In the genomic region with DNA sequence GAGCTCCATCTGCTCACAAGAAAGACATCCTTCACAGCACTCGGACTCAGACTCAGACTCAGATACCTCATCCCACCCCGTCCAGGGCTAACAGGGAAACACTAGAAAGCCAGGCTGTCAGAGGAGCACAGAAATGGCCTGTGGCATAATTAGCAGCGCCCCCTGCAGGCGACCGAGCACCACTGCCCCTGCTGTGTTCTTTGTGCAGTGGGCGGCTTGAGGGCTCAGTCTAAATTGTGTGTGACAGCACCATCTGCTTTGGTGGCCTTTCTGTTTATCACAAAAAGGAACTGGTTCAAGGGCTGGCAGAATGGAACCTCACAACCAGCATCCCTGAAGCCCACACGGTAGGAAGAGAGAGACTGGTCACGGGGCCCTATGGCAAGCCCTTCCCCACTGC, we compare ENCODE assay signal across 9 mouse cellular contexts. TPM values are rescaled to one million over a fixed set of nuclear protein-coding genes. Genes with fewer than 3 reads are reported as not detected.
DNase-seq lines count a peak whose midpoint lies in the region; ATAC-seq and TF ChIP-seq lines count a peak whose summit lies in the region.
"Had no signal": no experiment of that assay in that cellular context is flagged by ENCODE, and none has a peak within 500 bp of the region (broad histone marks: within the 10 kb centered on the region; RNA-seq: fewer than 3 reads in every experiment).

No protein-coding gene starts in this region.

- DNase-seq in cerebellum, postnatal 25 days = peak; percentile 88 to 93
- peak; percentile 27 for DNase-seq in gastrocnemius, postnatal 25 days
- DNase-seq in kidney, postnatal 25 days = peak; percentile 73
- peak; percentile 74 for DNase-seq in lung, postnatal 0 days (ENCODE audit: low spot score)
- DNase-seq in retina, adult 2 months (ENCODE audit: low read depth, low spot score) = peak; percentile 36
- DNase-seq in thymus, postnatal 4 days = peak; percentile 92

- TF ChIP-seq EP300 in lung, postnatal 0 days (IDR thresholded peaks at IDR 0.05) = no peak

- H3K9me3 ChIP-seq in lung, postnatal 0 days (ENCODE audit: low read length) = no peaks in the 10 kb centered on the region
- H3K9me3 ChIP-seq: stomach, embryonic 15.5 days had no signal

- WGBS in lung, postnatal 0 days = 40% methylated on average over 8 of the region's 8 CpGs

- ATAC-seq in CD4-positive, CD25-positive, alpha-beta regulatory T cell, adult 4 months = peak; percentile 53
- ATAC-seq in activated CD4-positive, CD25-positive, alpha-beta regulatory T cell, adult 4 months = peak; percentile 43
- peak; percentile 67 for ATAC-seq in lung, postnatal 0 days

- no peaks in the 10 kb centered on the region for H3K4me1 ChIP-seq in lung, postnatal 0 days (ENCODE audit: insufficient read depth, low read depth, low read length)
- H3K4me1 ChIP-seq: stomach, embryonic 15.5 days had no signal

- H3K4me2 ChIP-seq in lung, postnatal 0 days (replicated peaks; ENCODE audit: low read depth, low read length) = no peak overlapping the region
- H3K4me2 ChIP-seq: stomach, embryonic 15.5 days had no signal

- peak; percentile 88 for TF ChIP-seq CTCF in lung, postnatal 0 days (IDR thresholded peaks at IDR 0.05)

- no peak overlapping the region for H3K27ac ChIP-seq in lung, postnatal 0 days (ENCODE audit: low read length)
- H3K27ac ChIP-seq: stomach, embryonic 15.5 days had no signal

- H3K36me3 ChIP-seq in lung, postnatal 0 days (ENCODE audit: insufficient read depth, low read length) = peaks cover 13% of the 10 kb centered on the region; the same call in 1 of the 2 replicates

- H3K9ac ChIP-seq in lung, postnatal 0 days (replicated peaks; ENCODE audit: low read depth) = no peak overlapping the region
- H3K9ac ChIP-seq: stomach, embryonic 15.5 days had no signal

- no peak overlapping the region for H3K4me3 ChIP-seq in lung, postnatal 0 days (ENCODE audit: low read depth, low read length)
- H3K4me3 ChIP-seq: stomach, embryonic 15.5 days had no signal

- H3K27me3 ChIP-seq in lung, postnatal 0 days (replicated peaks; ENCODE audit: insufficient read depth, low read length) = no peaks in the 10 kb centered on the region
- H3K27me3 ChIP-seq: stomach, embryonic 15.5 days had no signal

RNA-seq across cellular contexts. Expression of gene Disc1, which starts 19.3 kb away (rescaled TPM):
- polyA plus RNA-seq in CD4-positive, CD25-positive, alpha-beta regulatory T cell, adult 4 months (2017; shearing (Covaris generic)) = under 1 TPM in 1 of 2 experiments, not detected in 1; 0.19 TPM
- polyA plus RNA-seq in activated CD4-positive, CD25-positive, alpha-beta regulatory T cell, adult 4 months (2017; shearing (Covaris generic)) = under 1 TPM; 0.37 to 0.56 TPM
- total RNA-seq in gastrocnemius, postnatal 25 days (2021) = 1 to 10 TPM in 1 of 2 experiments, under 1 TPM in 1; 0.61 to 1.0 TPM
- polyA plus RNA-seq in lung, postnatal 0 days (2015; fragmentation: Nextera tagmentation; extraction: Ambion mirVana) = 0.97 and 1.0 TPM in 2 replicates

RNA-seq across cellular contexts. Expression of gene Tsnax, which starts 21.9 kb away (rescaled TPM):
- polyA plus RNA-seq in CD4-positive, CD25-positive, alpha-beta regulatory T cell, adult 4 months (2017; shearing (Covaris generic)) = 10 to 100 TPM; 68.3 to 82.6 TPM
- 10 to 100 TPM; 67.9 to 73.2 TPM for polyA plus RNA-seq in activated CD4-positive, CD25-positive, alpha-beta regulatory T cell, adult 4 months (2017; shearing (Covaris generic))
- total RNA-seq in gastrocnemius, postnatal 25 days (2021) = 10 to 100 TPM; 52.2 to 67.2 TPM
- polyA plus RNA-seq in lung, postnatal 0 days (2015; fragmentation: Nextera tagmentation; extraction: Ambion mirVana) = 60.6 and 63.3 TPM in 2 replicates

Comparison
In these comparisons a context has a peak if more than half of its experiments do, and no peak if none do; other contexts are left out.
1. DNase-seq: peak in every context shown above with its lines; median percentile 92 in thymus, postnatal 4 days; 90 in cerebellum, postnatal 25 days; 74 in lung, postnatal 0 days; 73 in kidney, postnatal 25 days; 36 in retina, adult 2 months; 27 in gastrocnemius, postnatal 25 days.